Mouse (Mus musculus) adrenal gland, postnatal 36 days (tissue): ENCODE data around the gene Abcc5. TPM values are rescaled to one million over a fixed set of nuclear protein-coding genes. Genes with fewer than 3 reads are reported as not detected.
"Not testable (repeated sequence)": the region's sequence is repeated elsewhere in the genome, so short reads cannot be mapped to it uniquely, and the experiment has no call there.

Source experiments
- DNase-seq, 2 experiments: peaks; one replicate each; pipeline ENCODE4 v3.0.0; 2021; ENCODE audit warnings: mixed read lengths in 1 of 2
- long read RNA-seq, 2 experiments: library from polyadenylated mRNA; stranded (forward); transcript quantifications; one replicate each; pipeline ENCODE4 v2.0.0; 2021; ENCODE audit warnings: borderline sequencing depth in 2 of 2
- total RNA-seq, 2 experiments: library from RNA; stranded (reverse); gene quantifications; 2 replicates each; pipeline ENCODE4 v1.2.3; 2021

The Abcc5 gene
- 10 to 100 TPM; 59.4 to 78.0 TPM for total RNA-seq
- long read RNA-seq, experiment 1, full-length matches to known transcripts, result 5 of 19 reads
- long read RNA-seq, experiment 1, partial matches to known transcripts, result 6 of 19 reads
- long read RNA-seq, experiment 1, other reads (novel, unspliced or antisense), result 8 of 19 reads
- long read RNA-seq, experiment 2, full-length matches to known transcripts, result 3 of 9 reads
- long read RNA-seq, experiment 2, partial matches to known transcripts, result 2 of 9 reads
- long read RNA-seq, experiment 2, other reads (novel, unspliced or antisense), result 4 of 9 reads

DNA sequence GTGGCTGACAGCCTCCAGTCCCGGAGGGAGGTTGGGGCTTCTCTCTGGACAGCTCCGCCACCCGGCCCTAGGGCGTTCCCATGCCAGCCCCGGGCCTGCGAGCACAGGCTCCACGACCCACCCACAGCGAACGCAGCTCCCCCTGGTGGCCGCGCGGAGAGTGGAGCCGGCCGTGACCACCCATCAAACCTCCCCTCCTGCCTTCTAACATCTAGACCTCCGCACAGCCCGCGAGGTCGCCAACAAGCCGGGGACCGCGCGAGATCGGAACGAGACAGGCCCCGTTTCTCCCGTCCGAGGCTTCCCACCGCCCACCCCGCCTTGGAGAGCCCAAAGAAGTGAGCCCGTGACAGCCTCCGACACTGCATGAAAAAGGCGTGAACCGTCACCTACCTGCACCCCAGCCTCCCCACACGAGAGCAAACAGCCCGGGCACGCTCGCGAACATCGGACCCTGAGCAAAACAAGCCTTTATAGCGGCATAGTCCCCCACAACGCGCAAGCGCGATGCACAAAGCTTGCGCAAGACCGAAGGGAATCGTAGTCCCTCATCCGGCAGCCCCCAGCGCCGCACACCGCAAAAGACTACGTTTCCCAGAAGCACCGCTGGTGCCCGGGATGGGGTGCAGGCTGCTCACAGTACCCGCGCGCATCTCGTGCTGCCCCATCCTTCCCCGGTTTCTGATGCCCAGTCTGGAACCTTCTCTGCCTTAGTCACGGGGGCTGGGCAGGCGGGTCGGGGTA lies at the start of gene Abcc5:
Abcc5 (minus strand) TSS at position 540 of the 744 bp plus-strand sequence.
- peak; percentile 93 to 96 for DNase-seq

DNA sequence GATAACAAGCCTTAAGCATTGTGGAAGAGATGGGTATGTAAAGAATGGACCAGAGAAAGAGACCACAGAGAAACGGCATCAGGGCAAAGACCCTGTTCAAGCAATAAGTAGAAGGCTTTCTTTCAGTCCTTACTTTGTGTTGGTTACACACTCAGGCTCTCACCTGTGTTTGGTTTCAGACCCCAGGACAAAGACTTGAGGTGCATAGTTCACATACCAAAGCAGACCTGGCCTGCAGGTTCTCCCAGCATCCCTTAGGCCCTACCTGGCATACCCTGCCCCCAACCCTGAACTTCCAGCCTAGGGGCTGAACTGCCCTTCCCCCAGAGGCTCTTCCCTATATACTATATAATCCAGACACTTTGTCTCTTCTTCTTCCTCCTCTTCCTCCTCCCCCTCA lies 49.1 kb upstream of the Abcc5 start:
- DNase-seq, result no peak

DNA sequence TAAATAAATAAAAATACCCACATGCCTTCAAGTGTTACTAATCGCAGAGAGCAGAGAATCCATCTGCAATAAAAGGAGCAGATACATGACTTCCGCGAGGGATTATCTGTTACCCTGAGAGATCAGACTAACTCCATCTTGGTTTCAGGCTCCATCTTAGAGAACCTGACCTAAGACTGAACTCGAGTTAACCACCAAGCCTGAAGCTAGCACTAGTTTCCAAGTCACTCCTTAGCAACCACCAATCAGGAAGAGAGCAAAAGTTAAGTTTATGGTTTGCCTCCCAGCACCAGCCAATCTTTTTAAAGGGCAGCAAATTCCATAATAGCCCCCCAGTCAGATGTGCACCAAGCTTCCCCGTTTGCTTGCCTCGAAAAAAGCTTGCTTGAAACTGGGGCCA lies 48.6 kb upstream of the Abcc5 start:
- DNase-seq, result no peak

DNA sequence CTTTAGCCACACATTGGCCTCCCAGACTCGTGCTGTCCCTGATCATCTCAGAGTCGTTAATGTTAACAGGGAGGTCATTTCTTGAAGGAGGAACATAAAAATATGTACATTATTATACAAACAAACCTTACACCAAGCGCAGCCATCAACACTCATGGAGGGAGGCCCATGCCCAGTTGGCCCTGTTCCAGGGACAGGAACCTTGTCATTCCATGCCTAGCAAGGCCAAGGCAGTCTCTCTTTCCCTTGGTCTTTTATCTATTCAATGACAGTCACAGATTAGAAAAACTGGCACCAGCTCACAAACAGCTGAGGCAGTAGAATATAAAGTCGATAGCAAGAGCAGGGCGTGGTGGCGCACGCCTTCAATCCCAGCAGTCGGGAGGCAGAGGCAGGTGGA lies 48.0 kb upstream of the Abcc5 start:
- peak; percentile 86 to 89 for DNase-seq

DNA sequence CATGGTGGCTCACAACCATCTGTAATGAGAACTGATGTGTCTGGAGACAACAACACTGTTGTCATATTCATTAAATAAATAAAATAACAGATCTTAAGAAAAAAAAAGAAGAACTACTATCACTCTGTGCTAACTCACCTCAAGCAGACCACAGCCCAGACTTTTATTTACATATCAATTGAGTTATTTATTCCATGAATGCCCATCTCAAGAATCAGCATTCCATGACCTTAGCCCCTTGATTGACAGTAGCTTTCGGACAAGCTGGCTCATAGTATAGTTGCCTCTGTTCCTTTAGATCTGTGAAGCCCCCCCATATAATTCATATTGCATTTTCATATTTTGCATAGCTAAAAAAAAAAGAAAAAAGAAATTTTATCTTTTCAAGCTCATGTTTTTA lies 47.6 kb upstream of the Abcc5 start:
- no peak for DNase-seq

DNA sequence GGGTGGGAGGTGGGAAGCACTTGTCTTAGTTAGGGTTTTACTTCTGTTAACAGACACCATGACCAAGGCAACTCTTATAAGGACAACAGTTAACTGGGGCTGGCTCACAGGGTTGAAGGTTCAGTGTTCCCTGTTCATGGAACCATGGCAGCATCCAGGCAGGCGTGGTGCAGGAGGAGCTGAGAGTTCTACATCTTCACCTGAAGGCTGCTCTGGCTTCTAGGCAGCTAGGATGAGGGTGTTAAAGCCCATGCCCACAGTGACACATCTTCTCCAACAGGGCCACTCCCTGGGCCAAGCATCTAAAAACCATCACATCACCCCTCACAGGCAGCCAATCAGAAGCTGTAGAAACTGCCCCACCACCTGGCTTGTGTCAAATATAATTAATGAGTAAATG lies 45.5 kb upstream of the Abcc5 start:
- no peak for DNase-seq

DNA sequence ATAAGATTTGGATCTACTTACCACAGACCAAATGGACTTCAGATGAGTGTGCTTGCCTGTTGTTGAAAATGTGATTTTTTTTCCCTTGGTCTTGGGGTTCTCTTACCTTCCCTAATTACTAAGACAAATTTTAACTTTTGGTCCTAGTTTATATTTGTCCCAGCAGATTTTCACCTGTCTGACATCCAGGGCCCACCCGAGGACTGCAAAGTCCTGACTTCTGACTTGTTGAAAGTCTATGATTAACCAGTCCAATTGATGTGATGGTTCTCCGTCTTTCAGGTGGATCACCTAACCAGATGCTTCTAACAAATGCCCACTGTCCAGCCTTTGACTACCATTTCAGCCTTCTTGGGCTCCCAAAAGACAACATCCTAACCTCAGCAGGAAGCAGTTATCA lies 44.8 kb upstream of the Abcc5 start:
- DNase-seq, result no peak

DNA sequence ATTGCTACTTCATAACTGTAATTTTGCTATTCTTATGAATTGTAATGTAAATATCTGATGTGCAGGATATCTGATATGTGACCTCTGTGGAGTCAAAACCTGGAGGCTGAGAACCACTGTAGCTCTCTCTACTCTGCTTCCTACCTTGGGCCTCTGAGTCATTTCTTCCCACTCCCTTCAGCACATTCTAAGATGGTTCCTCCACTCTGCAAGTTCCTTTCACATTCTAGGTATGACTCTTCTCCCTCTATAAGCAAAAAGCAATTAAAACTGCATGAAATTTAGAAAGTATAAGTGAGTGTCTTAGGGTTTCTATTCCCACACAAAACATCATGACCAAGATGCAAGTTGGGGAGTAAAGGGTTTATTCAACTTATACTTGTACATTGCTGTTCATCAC lies 38.5 kb upstream of the Abcc5 start:
- no peak for DNase-seq

DNA sequence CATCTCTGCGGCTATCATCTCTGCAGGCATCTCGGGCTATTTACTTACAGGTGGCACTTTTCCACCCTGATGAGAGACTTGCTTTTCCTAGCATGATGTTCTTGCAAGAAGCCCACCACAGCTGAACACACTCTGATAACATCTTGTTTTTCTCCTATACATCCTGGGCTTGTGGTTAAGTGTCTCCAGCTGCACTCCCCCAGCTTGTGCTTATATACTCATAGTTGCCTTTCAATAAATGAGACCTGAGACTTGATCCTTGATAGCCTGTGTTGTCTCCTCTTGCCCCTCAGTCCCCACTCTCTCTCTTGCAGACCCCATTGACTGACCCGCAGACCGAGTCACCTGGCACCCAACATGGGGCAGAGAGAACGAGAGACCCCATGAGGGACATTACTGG lies 32.5 kb upstream of the Abcc5 start:
- DNase-seq, result not testable (repeated sequence)

DNA sequence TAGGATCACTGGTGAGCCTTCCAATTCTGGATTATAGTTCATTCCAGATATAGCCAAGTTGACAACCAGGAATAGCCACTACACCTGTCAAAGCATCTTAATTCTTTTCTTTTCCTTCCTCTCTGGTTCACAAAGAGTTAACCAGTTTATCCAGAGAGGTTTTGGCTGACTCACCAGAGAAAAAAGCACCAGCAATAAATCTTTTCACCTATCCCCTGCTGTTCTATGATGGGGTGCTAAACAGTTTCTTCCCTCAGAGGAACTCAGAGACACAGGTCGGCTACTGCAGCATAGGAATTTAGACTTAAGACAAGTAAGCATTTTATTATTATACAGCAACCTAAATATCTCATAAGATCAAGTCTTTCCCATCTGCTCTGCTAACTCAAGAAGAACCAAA lies 29.9 kb upstream of the Abcc5 start:
- DNase-seq, result peak in 1 of 2 experiments; percentile 12

DNA sequence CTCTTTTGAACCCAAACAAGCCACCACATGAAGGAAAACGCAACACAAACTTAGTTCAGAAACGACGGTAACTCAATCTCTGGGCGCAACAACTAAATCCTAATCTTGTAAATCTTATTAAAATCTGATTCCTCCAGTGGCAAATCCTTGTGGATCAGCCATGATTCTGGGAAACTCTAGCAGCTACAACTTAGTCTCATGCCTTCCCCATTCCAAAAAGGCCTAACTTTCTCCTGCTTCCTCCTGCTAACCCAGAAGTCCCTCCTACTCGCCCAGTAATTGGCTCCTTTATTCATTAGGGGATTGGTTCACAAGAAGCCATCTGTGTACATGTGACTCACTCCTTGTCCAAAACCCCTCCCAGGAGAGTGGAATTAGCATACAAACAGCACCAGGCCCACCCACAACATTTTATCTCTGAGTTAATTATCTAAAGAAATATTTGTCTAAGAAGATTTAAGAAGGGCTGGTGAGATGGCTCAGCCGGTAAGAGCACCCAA lies 28.0 kb upstream of the Abcc5 start:
- DNase-seq, result no peak

DNA sequence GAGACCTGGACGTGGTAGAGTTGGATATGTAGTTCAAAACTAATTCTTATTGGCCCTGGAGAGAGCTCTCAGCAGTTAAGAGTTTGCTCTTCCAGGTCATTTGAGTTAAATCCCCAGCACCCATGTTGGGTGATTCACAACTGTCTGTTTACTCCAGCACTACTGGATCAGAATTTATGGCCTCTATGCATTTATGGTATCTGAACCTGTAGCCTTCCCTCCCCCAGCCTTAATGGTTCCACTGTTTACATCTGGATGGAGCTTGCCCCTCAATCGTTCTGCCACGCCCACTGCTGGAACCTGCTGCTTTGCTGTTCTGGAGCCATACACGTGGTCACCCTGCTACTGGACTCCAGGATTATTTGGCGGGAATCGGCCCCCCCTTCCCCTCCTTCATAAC lies 25.6 kb upstream of the Abcc5 start:
- DNase-seq, result no peak

DNA sequence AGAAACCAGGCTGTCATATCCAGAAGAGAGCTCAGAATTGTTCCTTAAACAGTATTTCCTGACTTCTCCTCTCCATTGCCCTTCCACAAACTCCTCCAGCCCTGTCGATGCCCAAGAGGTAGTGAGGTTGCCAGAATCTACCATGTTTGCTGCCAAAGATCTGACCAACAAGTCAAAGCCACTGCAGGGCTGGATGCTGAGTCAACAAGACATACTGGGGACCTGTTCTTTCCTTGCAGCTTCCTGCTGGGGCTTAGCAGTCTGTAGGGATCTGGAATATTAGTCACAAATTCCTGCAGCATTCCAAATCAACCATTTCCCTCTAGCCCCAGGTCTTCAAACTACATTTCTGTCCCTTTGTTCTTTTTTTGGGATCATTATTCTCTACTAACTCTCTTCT lies 19.7 kb upstream of the Abcc5 start:
- no peak for DNase-seq

DNA sequence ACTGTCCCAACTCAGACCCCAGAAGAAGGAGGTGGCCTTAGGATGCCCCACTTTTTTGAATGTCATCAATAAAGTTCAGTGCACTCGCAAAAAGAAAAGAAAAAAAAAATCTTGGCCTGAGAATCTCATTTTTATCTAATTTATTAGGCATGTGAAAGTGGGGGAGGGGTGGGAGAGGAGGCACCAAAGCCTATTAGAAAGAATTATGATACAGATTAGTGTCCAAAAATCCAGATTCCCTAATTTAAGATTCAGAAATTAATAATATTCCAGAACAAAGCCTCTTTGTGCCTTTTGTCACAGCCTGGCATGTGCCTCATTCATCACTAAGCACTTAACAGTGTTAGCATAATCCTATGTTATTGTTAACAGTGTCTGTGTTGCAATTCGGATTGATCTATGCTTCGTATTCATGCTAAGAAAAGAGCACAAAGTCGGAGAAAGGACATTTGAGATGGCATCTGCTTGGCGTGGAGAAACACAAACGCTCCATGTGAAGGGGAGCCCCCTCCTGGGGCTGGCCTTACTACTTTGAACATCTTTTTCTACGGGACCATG lies 18.7 kb upstream of the Abcc5 start:
- no peak for DNase-seq

DNA sequence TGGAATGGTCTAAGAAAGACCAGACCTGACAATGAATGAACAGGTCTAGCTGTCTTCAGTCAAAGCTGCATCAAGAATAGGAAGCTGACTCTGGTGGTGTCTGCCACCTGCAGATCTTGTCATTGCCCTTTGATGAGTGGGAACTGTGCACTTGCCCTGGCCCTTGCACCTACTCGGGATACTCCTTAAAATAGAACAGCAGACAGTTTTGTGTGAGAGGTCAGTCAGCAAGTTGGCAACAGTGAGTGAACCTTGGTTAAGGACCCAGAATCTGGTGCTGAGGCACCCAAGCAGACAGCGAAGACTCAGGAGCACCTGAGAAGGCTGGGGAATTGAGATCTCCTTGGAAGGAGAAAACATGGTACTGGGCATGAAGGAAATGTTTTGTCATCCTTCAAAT lies 16.7 kb upstream of the Abcc5 start:
- DNase-seq, result no peak

DNA sequence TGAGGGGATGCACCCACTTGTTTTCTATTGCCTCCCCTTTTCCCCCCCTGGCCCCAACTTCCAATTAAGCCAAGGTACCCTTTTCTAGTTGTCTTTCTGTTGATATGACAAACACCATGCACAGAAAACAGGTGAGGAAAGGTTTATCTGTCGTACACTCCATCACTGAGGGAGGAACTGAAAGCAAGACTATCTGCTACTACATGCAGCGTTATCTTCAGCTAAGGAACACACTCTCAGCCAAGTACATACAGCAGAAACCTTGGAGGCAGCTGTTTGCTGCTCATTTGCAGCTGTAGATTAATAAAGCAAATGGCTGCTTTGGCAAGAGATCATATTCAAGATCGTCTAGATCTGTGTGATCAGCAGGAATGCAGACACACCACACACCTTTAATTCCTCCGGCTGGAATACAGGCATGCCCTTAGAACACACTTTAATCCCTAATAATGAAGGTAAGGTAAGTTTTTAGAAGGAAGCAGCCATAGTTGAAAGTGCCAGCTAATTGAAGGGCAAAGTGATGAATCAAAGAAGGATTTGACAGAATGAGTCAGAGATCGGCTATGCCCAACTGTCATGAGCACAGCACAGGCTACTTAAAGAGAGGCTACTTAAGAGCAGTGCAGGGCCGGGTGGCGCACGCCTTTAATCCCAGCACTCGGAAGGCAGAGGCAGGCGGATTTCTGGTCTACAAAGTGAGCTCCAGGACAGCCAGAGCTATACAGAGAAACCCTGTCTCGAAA lies 12.7 kb upstream of the Abcc5 start:
- DNase-seq, result peak; percentile 16 to 23

DNA sequence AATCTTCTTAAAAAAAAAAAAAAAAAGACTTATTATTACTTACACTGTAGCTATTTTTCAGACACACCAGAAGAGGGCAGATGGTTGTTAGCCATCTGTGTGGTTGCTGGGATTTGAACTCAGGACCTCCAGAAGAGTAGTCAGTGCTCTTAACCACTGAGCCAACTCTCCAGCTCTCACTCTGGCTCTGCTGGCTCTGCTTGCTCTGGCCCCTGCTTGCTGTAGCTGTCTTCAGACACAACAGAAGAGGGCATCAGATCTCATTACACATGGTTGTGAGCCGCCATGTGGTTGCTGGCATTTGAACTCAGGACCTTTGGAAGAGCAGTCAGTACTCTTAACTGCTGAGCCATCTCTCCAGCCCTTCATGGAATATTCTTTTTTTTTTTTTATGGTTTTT lies 11.9 kb upstream of the Abcc5 start:
- DNase-seq, result not testable (repeated sequence)

DNA sequence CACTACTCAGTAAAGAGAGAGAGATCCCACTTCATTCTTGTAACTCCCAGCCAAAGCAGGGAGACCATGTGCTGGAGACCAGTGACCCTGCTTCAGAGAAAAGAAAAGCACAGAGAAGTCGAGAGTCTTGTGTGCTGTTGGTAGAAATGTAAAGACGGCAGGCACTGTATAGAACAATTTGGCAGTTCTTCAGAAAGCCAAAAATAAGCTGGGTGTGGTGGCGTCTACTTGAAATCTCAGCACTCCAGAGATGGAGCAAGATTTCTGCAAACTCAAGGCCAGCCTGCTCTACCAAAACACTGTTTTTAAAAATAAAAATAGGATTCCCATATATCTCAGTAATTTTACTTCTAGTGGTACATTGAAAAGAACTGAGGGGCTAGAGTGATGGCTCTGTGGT lies 10.1 kb upstream of the Abcc5 start:
- no peak for DNase-seq

DNA sequence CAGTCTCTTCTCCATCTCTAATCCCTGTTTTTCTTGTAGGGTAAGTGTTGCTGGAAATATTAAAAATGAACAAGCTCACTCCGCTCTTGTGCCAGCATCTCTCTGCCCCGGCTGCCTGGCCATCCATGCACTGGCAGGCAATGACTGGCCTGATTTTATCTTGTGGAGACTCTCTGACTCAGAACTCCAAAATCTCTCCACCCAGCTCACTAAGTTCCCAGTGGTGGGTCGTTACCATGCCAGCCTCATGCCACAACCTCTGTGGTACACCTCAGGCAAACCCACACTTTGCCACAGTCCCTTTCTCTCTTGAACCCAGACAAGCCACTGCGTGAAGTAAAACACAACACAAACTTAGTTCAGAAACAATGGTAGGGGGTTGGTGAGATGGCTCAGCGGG lies 3.1 kb upstream of the Abcc5 start:
- no peak for DNase-seq

DNA sequence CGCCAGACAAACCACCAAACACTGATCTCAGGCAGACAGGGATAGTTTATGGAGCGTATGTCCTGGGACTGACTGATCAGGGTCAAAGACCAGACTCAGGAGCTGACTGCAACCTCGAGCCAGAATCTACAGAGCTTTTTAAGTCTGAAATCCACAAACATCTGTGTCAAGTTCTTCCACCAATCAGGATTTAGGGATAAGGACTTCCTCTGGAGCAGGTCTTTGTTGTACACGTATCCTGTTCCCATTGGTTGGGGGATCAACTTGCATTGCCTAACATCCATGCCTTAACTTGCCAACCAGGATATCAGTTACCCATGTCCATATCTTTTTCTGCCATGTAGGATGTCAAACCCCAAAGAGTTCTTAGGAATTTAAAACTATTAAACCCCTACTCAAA lies 1.4 kb upstream of the Abcc5 start:
- no peak for DNase-seq

DNA sequence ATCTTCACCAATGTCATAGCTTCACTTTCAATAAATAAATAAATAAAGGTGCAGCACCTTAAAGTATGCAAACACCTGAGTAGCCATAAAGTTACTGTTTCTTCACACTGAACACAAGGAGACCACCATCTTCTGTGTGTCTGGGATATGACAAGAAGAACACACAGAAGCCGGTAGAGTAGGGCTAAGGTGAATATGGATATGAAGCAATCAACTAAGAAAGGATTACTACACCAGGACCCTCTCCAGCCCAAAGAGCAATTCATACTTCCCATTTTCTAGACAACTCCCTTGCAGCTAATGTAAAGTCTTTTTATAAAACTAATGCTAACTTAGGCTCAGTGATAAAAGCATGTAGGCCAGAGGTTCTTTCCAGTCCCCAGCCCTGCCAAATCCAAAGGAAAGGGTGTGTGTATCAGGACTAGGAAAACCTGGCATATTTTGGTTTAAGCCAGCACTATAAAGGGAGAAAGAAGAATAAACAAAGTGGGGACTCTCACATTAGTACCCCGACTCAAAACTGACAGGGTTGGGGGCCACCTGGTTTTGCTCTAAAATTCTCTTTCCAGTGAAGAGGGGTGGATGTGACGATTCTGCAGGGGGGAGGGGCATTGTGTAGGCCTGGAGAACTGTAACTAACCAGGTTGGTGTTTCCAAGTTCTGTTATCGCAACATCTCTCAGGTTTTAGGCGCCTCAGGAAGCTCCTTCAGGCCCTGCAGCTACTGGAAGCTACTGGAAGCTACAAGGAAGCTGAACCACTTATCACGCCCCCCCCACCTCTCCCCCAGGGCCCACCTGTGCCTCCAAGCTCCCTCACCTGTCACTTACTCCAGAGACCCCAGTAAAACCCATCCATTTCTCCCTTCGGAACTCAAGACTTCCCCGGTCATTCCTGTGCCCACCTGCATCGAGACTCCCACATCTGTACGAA lies 1.2 kb downstream of the Abcc5 start:
- peak in 1 of 2 experiments; percentile 38 for DNase-seq

DNA sequence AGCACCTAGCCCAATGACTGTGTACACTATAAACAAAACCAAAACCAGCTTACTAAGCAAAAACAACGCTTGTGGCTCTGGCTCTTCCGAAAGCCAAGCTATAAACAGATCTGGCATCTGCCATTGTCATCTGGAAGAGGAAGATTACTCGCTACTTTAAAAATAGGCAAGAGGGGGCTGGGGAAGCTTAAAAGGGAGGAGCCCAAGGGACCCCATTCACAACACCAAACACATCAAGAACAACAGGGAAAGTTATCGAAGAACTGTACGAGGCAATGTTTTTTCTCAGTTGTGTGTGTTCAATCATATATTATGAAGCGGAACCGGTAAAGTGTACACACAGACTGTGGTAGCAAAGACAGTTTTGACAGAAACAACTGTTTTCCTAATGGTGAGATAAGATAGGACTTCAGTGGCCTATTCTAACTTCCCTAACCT lies 1.9 kb downstream of the Abcc5 start:
- no peak for DNase-seq
